Mouse (Mus musculus) forebrain, embryonic 14.5 days (tissue): ENCODE data around the gene Cfap221. TPM values are rescaled to one million over a fixed set of nuclear protein-coding genes. Genes with fewer than 3 reads are reported as not detected.
A peak's percentile ranks its signal among the peaks of the same experiment; 100 is the strongest.

Experiments used
- ATAC-seq: fragments of 200-750 bp; cut with Nextera tagmentation; 2 replicates; pipeline ENCODE4 v1.8.0; 2017; ENCODE audit warnings: mild to moderate bottlenecking, moderate library complexity
- DNase-seq: peaks from one replicate; pipeline ENCODE4 v3.0.0-alpha.2; 2015; ENCODE audit warnings: low spot score
- H3K27ac ChIP-seq: fragments of 300-500 bp; sonication (generic); 2 replicates; pipeline ENCODE4 v1.5.1; 2014; ENCODE audit warnings: low read depth, mild to moderate bottlenecking, control low read depth, low read length, moderate library complexity
- H3K27me3 ChIP-seq: fragments of 300-500 bp; sonication (generic); replicated peaks from 2 replicates; pipeline ENCODE4 v1.6.1; 2014; ENCODE audit warnings: low read length, control low read depth, mixed read lengths; ENCODE audit not compliant: control insufficient read depth, insufficient read depth
- H3K36me3 ChIP-seq: fragments of 300-500 bp; sonication (generic); 2 replicates; pipeline ENCODE4 v1.6.1; 2014; ENCODE audit warnings: low read length, control low read depth; ENCODE audit not compliant: control insufficient read depth, insufficient read depth
- H3K4me1 ChIP-seq: fragments of 300-500 bp; sonication (generic); 2 replicates; pipeline ENCODE4 v1.6.1; 2014; ENCODE audit warnings: antibody characterized with exemption, low read length, control low read depth; ENCODE audit not compliant: control insufficient read depth, insufficient read depth
- H3K4me2 ChIP-seq: fragments of 300-500 bp; sonication (generic); 2 replicates; pipeline ENCODE4 v1.6.1; 2014; ENCODE audit warnings: mild to moderate bottlenecking, control low read depth, low read length
- H3K4me3 ChIP-seq: fragments of 300-500 bp; sonication (generic); 2 replicates; pipeline ENCODE4 v1.5.1; 2014; ENCODE audit warnings: low read depth, low read length, control low read depth
- H3K9ac ChIP-seq: fragments of 300-500 bp; sonication (generic); 2 replicates; pipeline ENCODE4 v1.6.1; 2014; ENCODE audit warnings: mild to moderate bottlenecking, low read length, control low read depth, moderate library complexity
- H3K9me3 ChIP-seq: fragments of 300-500 bp; sonication (generic); replicated peaks from 2 replicates; pipeline ENCODE4 v1.6.1; 2016; ENCODE audit warnings: low read length, control low read depth, mixed read lengths; ENCODE audit not compliant: control insufficient read depth
- WGBS: fragments of 180-500 bp; shearing (Covaris S2); extraction: QIAGEN DNeasy Blood & Tissue Kit; methylation state at CpG from one replicate; pipeline ENCODE4 v1.1.7; 2014; 5-methylcytosine and 5-hydroxymethylcytosine counted together
- polyA plus RNA-seq: library from polyadenylated mRNA; unstranded; fragments of >200 nt; fragmentation: Nextera tagmentation; extraction: Ambion mirVana; gene quantifications from 2 replicates; pipeline ENCODE4 v1.2.1, GENCODE M21; 2014

The Cfap221 gene
- polyA plus RNA-seq, 1 experiment from 2014 or later, result 0.48 TPM

- ATAC-seq (no peak), DNase-seq (no peak)
- no peaks in the 10 kb centered on the region for H3K9me3 ChIP-seq
- H3K4me2 ChIP-seq, result no peak overlapping the region
- H3K4me1 ChIP-seq, result no peaks in the 10 kb centered on the region
- no peak overlapping the region for H3K4me3 ChIP-seq
- no peaks in the 10 kb centered on the region for H3K36me3 ChIP-seq
- H3K27me3 ChIP-seq, result no peaks in the 10 kb centered on the region
- H3K9ac ChIP-seq, result no peak overlapping the region
- H3K27ac ChIP-seq, result no peak overlapping the region
- WGBS, result 83% methylated on average over 4 of the region's 4 CpGs
Observed at GRCm38 (mm10) chr1:119931421-119932150, 65.4 kb downstream of the Cfap221 start.

DNA sequence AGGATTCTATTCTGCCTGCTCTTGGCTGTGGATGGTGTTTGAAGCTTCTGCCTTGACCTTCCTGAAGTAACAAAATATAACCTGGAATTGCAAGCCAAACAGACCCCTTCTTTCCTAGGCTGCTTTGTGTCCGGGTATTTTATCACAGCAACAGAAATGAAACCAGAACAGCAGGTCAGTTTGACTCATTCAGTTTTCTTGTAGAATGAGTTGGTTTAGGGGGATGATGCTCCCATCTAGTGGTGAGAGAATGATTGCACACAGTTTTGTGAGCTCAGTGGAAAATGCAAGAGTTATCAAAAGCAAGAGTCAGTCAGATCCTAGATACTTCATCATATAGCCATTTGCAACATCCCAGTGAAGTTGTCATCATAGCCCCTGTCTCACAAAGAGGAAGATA, 67.3 kb downstream of the Cfap221 start:
- H3K4me3 ChIP-seq, result no peak overlapping the region
- no peaks in the 10 kb centered on the region for H3K9me3 ChIP-seq
- 67% methylated on average over 1 of the region's 1 CpGs for WGBS
- H3K9ac ChIP-seq, result no peak overlapping the region
- no peak; the same call in 1 of the 2 replicates for ATAC-seq
- no peaks in the 10 kb centered on the region for H3K27me3 ChIP-seq
- H3K4me2 ChIP-seq, result no peak overlapping the region
- no peak overlapping the region for H3K27ac ChIP-seq
- no peaks in the 10 kb centered on the region for H3K4me1 ChIP-seq
- no peaks in the 10 kb centered on the region for H3K36me3 ChIP-seq
- peak; percentile 77 for DNase-seq

GRCm38 (mm10) chr1:119919299-119919698, 77.7 kb downstream of the Cfap221 start:
- Histone ChIP-seq H3K4me2 (no peak overlapping the region), H3K9me3 (no peaks in the 10 kb centered on the region), H3K4me3 (no peak overlapping the region), H3K27me3 (no peaks in the 10 kb centered on the region), H3K36me3 (no peaks in the 10 kb centered on the region), H3K9ac (no peak overlapping the region), H3K27ac (no peak overlapping the region), H3K4me1 (no peaks in the 10 kb centered on the region)
- 59% methylated on average over 4 of the region's 4 CpGs for WGBS
- DNase-seq (no peak), ATAC-seq (no peak)

GRCm38 (mm10) chr1:119916823-119917371, 80.1 kb downstream of the Cfap221 start:
- 86% methylated on average over 5 of the region's 5 CpGs for WGBS
- no peak for DNase-seq

DNA sequence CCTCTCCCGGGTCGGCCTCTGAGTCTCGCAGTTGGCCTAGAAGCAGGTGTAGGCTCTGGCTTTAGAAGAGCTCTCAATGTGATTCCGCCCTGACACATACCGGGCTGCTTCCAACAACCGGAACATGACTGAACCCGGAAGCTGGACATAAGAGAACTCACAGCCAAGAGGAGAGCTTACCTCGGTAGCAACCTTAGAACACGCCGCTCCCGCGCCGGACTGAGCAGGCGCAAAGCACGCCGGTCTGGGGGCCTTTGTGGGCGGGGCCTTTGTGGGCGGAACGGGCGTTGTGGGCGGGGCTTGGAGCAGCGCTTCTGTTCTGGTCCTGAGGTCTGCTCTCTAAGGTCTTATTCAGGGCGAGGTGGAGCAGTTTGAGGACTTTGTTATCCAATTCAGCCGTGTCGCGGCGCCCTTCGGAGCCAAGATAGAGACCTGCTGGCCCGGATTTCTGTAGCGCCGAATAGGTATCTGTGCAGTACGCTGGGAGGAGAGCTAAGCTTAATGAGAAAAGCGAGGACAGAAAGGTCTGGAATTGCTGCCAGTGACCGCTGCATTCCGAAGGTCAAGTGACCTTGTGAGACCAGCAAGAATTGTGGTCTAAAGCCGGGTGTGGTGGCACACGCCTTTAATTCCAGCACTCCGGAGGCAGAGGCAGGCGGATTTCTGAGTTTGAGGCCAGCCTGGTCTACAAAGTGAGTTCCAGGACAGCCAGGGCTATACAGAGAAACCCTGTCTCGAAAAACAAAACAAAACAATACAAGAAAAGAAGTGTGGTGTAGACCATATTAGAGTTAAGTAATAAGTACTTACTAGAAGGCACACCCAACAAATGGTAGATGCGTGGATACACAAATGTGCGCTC, 83.8 kb downstream of the Cfap221 start, which contains the start of gene Tmem177:
Gene Tmem177 (minus strand): TSS at position 256 of the 862 bp plus-strand sequence.
- H3K4me2 ChIP-seq, result peak within 1 kb of the TSS; percentile 56
- no peaks in the 10 kb centered on the region for H3K9me3 ChIP-seq
- H3K36me3 ChIP-seq, result peaks cover 12% of the 10 kb centered on the region
- no peaks in the 10 kb centered on the region for H3K27me3 ChIP-seq
- 12% methylated on average over 42 of the region's 42 CpGs for WGBS
- H3K4me3 ChIP-seq, result peak within 1 kb of the TSS; percentile 50
- DNase-seq (peak; percentile 93), ATAC-seq (peak; percentile 97)
- H3K4me1 ChIP-seq, result peaks cover 3% of the 10 kb centered on the region
- peak within 1 kb of the TSS; percentile 64 for H3K9ac ChIP-seq
- no peak within 1 kb of the TSS for H3K27ac ChIP-seq

More at GRCm38 (mm10) chr1:119916823-119917371, 80.1 kb downstream of the Cfap221 start:
- Histone ChIP-seq H3K9ac (no peak overlapping the region), H3K4me3 (no peak overlapping the region), H3K27me3 (no peaks in the 10 kb centered on the region), H3K4me1 (peaks cover 2% of the 10 kb centered on the region), H3K9me3 (no peaks in the 10 kb centered on the region), H3K4me2 (no peak overlapping the region), H3K27ac (no peak overlapping the region), H3K36me3 (no peaks in the 10 kb centered on the region)
- no peak for ATAC-seq

DNA sequence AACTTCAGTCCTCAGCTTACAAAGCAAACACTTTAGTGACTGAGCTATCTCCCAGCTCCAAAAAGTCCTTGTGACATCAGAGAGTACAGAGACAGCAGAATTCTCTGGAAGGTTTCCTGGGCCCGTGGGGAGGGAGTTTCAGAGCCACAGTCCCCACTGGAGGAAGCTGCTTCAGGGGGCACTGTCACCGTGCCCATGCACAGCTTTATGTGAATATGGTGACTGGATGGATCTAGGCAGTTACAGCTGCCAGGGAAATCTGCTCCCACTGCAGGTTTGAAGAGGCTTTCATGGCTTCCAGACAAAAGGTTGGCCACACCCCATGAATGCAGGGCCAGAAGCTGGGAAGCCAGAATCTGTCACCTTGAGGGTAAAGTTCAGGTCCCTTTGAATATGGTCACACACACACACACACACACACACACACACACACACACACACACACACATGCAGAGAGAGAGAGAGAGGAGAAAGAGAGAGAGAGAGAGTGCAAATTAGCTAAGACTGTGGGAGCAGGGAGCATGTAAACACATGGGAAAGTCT, 89.8 kb downstream of the Cfap221 start:
- WGBS, result 55% methylated on average over 2 of the region's 2 CpGs
- peaks cover 12% of the 10 kb centered on the region for H3K36me3 ChIP-seq
- H3K27ac ChIP-seq, result peak overlapping the region; percentile 52
- ATAC-seq (no peak), DNase-seq (peak; percentile 41)
- no peaks in the 10 kb centered on the region for H3K27me3 ChIP-seq
- no peaks in the 10 kb centered on the region for H3K9me3 ChIP-seq
- H3K9ac ChIP-seq, result no peak overlapping the region
- no peak overlapping the region for H3K4me3 ChIP-seq
- H3K4me1 ChIP-seq, result peaks cover 14% of the 10 kb centered on the region
- H3K4me2 ChIP-seq, result no peak overlapping the region

DNA sequence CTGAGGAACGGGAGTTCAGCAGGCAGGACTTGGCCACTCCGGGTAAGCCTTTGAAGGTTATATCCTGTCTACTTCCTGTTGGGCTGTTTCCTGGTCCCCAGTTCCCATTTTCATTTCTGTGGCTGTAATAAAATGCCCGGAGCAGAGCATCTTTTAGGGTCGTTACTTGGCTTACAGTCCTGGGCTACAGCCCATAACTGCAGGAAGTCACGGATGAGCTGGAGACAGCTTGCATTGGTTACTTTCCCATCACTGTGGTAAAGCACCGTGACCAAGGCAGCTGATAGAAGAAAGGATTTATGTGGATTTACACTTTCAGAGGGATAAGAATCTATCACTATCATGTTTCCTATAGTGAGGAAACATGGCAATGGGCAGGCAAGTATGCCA, 93.8 kb downstream of the Cfap221 start:
- DNase-seq (no peak), ATAC-seq (no peak)
- Histone ChIP-seq H3K9me3 (no peaks in the 10 kb centered on the region), H3K27ac (peak overlapping the region; percentile 72), H3K4me2 (no peak overlapping the region), H3K27me3 (no peaks in the 10 kb centered on the region), H3K9ac (no peak overlapping the region), H3K36me3 (no peaks in the 10 kb centered on the region), H3K4me1 (peaks cover 37% of the 10 kb centered on the region), H3K4me3 (no peak overlapping the region)
- 75% methylated on average over 6 of the region's 6 CpGs for WGBS

GRCm38 (mm10) chr1:119902551-119903230, 94.3 kb downstream of the Cfap221 start:
- Histone ChIP-seq H3K4me1 (peaks cover 37% of the 10 kb centered on the region), H3K36me3 (no peaks in the 10 kb centered on the region), H3K9me3 (no peaks in the 10 kb centered on the region), H3K4me2 (no peak overlapping the region; the same call in 1 of the 2 replicates), H3K27ac (peak overlapping the region; percentile 72), H3K9ac (no peak overlapping the region), H3K4me3 (no peak overlapping the region), H3K27me3 (no peaks in the 10 kb centered on the region)
- WGBS, result 50% methylated on average over 8 of the region's 8 CpGs
- ATAC-seq, result peak; percentile 76
- peak; percentile 88 for DNase-seq
